Mouse (Mus musculus): ENCODE measurements around the gene Zscan29. TPM values are rescaled to one million over a fixed set of nuclear protein-coding genes. Genes with fewer than 3 reads are reported as not detected.

The Zscan29 gene
- 3.9 TPM in 2 replicates for polyA plus RNA-seq (2015; fragmentation: Nextera tagmentation; extraction: Ambion mirVana)

GRCm38 (mm10) chr2:121170980-121171742 is at the start of gene Zscan29:
Zscan29 (minus strand) TSS chr2:121171125.

GRCm38 (mm10) chr2:121170481-121170971 is 399 bp downstream of the Zscan29 start, which contains the start of gene Tubgcp4:
Tubgcp4 (plus strand) TSS chr2:121170654.

GRCm38 (mm10) chr2:121140018-121140882 is 30.7 kb downstream of the Zscan29 start, which contains the start of the genes Adal and Lcmt2:
Adal (plus strand) TSS chr2:121140428.
Lcmt2 (minus strand) TSS chr2:121140653.

GRCm38 (mm10) chr2:121109695-121110094 is 61.2 kb downstream of the Zscan29 start, which contains the start of gene Tgm7:
Tgm7 (minus strand) TSS chr2:121109795.

Other genes with a start within 250 kb of the Zscan29 start
- gene Ubr1, start 200.4 kb downstream of the Zscan29 start, polyA plus RNA-seq (2015; fragmentation: Nextera tagmentation; extraction: Ambion mirVana): 10.3 and 10.9 TPM in 2 replicates
- gene Tmem62, start 194.1 kb downstream of the Zscan29 start, polyA plus RNA-seq (2015; fragmentation: Nextera tagmentation; extraction: Ambion mirVana): 1.6 and 1.8 TPM in 2 replicates
- gene Ccndbp1, start 162.7 kb downstream of the Zscan29 start, polyA plus RNA-seq (2015; fragmentation: Nextera tagmentation; extraction: Ambion mirVana): 27.1 and 27.3 TPM in 2 replicates
- gene Epb42, start 134.1 kb downstream of the Zscan29 start, polyA plus RNA-seq (2015; fragmentation: Nextera tagmentation; extraction: Ambion mirVana): 0.12 and 0.15 TPM in 2 replicates
- gene Tgm5, start 85.3 kb downstream of the Zscan29 start, polyA plus RNA-seq (2015; fragmentation: Nextera tagmentation; extraction: Ambion mirVana): 0.27 TPM in 1 of 2 replicates, not detected in the other
- gene Tgm7, start 61.3 kb downstream of the Zscan29 start, polyA plus RNA-seq (2015; fragmentation: Nextera tagmentation; extraction: Ambion mirVana): not detected in 2 replicates
- 11.2 and 11.6 TPM in 2 replicates for gene Adal, start 30.7 kb downstream of the Zscan29 start, polyA plus RNA-seq (2015; fragmentation: Nextera tagmentation; extraction: Ambion mirVana)
- 11.0 and 12.8 TPM in 2 replicates for gene Lcmt2, start 30.5 kb downstream of the Zscan29 start, polyA plus RNA-seq (2015; fragmentation: Nextera tagmentation; extraction: Ambion mirVana)
- 12.4 and 14.3 TPM in 2 replicates for gene Tubgcp4, start 471 bp downstream of the Zscan29 start, polyA plus RNA-seq (2015; fragmentation: Nextera tagmentation; extraction: Ambion mirVana)
- gene Trp53bp1, start 100.3 kb upstream of the Zscan29 start, polyA plus RNA-seq (2015; fragmentation: Nextera tagmentation; extraction: Ambion mirVana): 10.7 and 16.0 TPM in 2 replicates
- gene Map1a, start 118.5 kb upstream of the Zscan29 start, polyA plus RNA-seq (2015; fragmentation: Nextera tagmentation; extraction: Ambion mirVana): 2.0 TPM in 2 replicates
- 7.0 and 8.7 TPM in 2 replicates for gene Ppip5k1, start 184.3 kb upstream of the Zscan29 start, polyA plus RNA-seq (2015; fragmentation: Nextera tagmentation; extraction: Ambion mirVana)
- 2.0 TPM in 1 of 2 replicates, not detected in the other for gene Ckmt1, start 186.6 kb upstream of the Zscan29 start, polyA plus RNA-seq (2015; fragmentation: Nextera tagmentation; extraction: Ambion mirVana)
- not detected in 2 replicates for gene Strc, start 216.0 kb upstream of the Zscan29 start, polyA plus RNA-seq (2015; fragmentation: Nextera tagmentation; extraction: Ambion mirVana)
- 166 and 212 TPM in 2 replicates for gene Pdia3, start 242.7 kb upstream of the Zscan29 start, polyA plus RNA-seq (2015; fragmentation: Nextera tagmentation; extraction: Ambion mirVana)
- 3.2 and 4.4 TPM in 2 replicates for gene Catsper2, start 242.7 kb upstream of the Zscan29 start, polyA plus RNA-seq (2015; fragmentation: Nextera tagmentation; extraction: Ambion mirVana)

Measured in skeletal muscle tissue, postnatal 0 days (tissue).